Mouse (Mus musculus) heart, embryonic 11.5 days (tissue): ENCODE data around the gene Wars2. TPM values are rescaled to one million over a fixed set of nuclear protein-coding genes. Genes with fewer than 3 reads are reported as not detected.

Experiments
- ATAC-seq: fragments of 200-750 bp; cut with Nextera tagmentation; replicated peaks from 2 replicates; pipeline ENCODE4 v1.8.0; 2017; ENCODE audit warnings: moderate library complexity; ENCODE audit not compliant: insufficient number of reproducible peaks, low FRiP score, low TSS enrichment
- H3K27ac ChIP-seq: fragments of 300-500 bp; sonication (generic); 2 replicates; pipeline ENCODE4 v1.5.1; 2014; ENCODE audit warnings: mild to moderate bottlenecking, low read depth, low read length
- H3K27me3 ChIP-seq: fragments of 300-500 bp; sonication (generic); 2 replicates; pipeline ENCODE4 v1.6.1; 2014; ENCODE audit warnings: mild to moderate bottlenecking, low read length, mixed read lengths; ENCODE audit not compliant: control insufficient read depth, insufficient read depth
- H3K36me3 ChIP-seq: fragments of 300-500 bp; sonication (generic); 2 replicates; pipeline ENCODE4 v1.6.1; 2014; ENCODE audit warnings: mild to moderate bottlenecking, low read length, moderate library complexity, mixed read lengths; ENCODE audit not compliant: control insufficient read depth, insufficient read depth
- H3K4me1 ChIP-seq: fragments of 300-500 bp; sonication (generic); 2 replicates; pipeline ENCODE4 v1.6.1; 2014; ENCODE audit warnings: low read length; ENCODE audit not compliant: control insufficient read depth, insufficient read depth
- H3K4me2 ChIP-seq: fragments of 300-500 bp; sonication (generic); 2 replicates; pipeline ENCODE4 v1.6.1; 2014; ENCODE audit warnings: mild to moderate bottlenecking, moderate library complexity
- H3K4me3 ChIP-seq: fragments of 300-500 bp; sonication (generic); 2 replicates; pipeline ENCODE4 v1.5.1; 2014; ENCODE audit warnings: low read depth, low read length
- H3K9ac ChIP-seq: fragments of 300-500 bp; sonication (generic); 2 replicates; pipeline ENCODE4 v1.6.1; 2014; ENCODE audit warnings: mild to moderate bottlenecking, low read depth, low read length, moderate library complexity
- H3K9me3 ChIP-seq: fragments of 300-500 bp; sonication (generic); replicated peaks from 2 replicates; pipeline ENCODE4 v1.6.1; 2016; ENCODE audit warnings: low read length; ENCODE audit not compliant: control insufficient read depth
- WGBS: fragments of 180-500 bp; shearing (Covaris S2); extraction: QIAGEN DNeasy Blood & Tissue Kit; methylation state at CpG from one replicate; pipeline ENCODE4 v1.1.7; 2014; ENCODE audit not compliant: insufficient replicate concordance; 5-methylcytosine and 5-hydroxymethylcytosine counted together
- polyA plus RNA-seq: library from polyadenylated mRNA; unstranded; fragments of >200 nt; fragmentation: Nextera tagmentation; extraction: Ambion mirVana; gene quantifications from 2 replicates; pipeline ENCODE4 v1.2.1, GENCODE M21; 2014

Wars2 gene
- polyA plus RNA-seq, 1 experiment from 2014 or later = 9.0 TPM

- Histone ChIP-seq H3K9me3 (no peaks in the 10 kb centered on the region), H3K27ac (no peak overlapping the region), H3K4me3 (no peak overlapping the region), H3K4me1 (peaks cover 2% of the 10 kb centered on the region; the same call in 1 of the 2 replicates), H3K36me3 (no peaks in the 10 kb centered on the region), H3K4me2 (peak overlapping the region; percentile 14; the same call in 1 of the 2 replicates), H3K27me3 (peaks cover 98% of the 10 kb centered on the region), H3K9ac (no peak overlapping the region)
- no peak for ATAC-seq
- 1% methylated on average over 25 of the region's 25 CpGs for WGBS
Observed at GRCm38 (mm10) chr3:99248831-99249550, 108.1 kb downstream of the Wars2 start.

GRCm38 (mm10) chr3:99249551-99249870 is 108.6 kb downstream of the Wars2 start:
- Histone ChIP-seq H3K9ac (no peak overlapping the region), H3K4me2 (no peak overlapping the region)

GRCm38 (mm10) chr3:99249906-99250305 is 109.0 kb downstream of the Wars2 start:
- Histone ChIP-seq H3K9ac (no peak overlapping the region), H3K4me3 (no peak overlapping the region)
- 1% methylated on average over 6 of the region's 6 CpGs for WGBS

More at GRCm38 (mm10) chr3:99249551-99249870, 108.6 kb downstream of the Wars2 start:
- peaks cover 4% of the 10 kb centered on the region; the same call in 1 of the 2 replicates for H3K4me1 ChIP-seq
- H3K27me3 ChIP-seq = peaks cover 98% of the 10 kb centered on the region
- no peak overlapping the region for H3K27ac ChIP-seq
- no peak overlapping the region for H3K4me3 ChIP-seq
- no peaks in the 10 kb centered on the region for H3K36me3 ChIP-seq
- 4% methylated on average over 11 of the region's 11 CpGs for WGBS
- no peak for ATAC-seq
- no peaks in the 10 kb centered on the region for H3K9me3 ChIP-seq

GRCm38 (mm10) chr3:99251271-99252165 is 110.7 kb downstream of the Wars2 start:
- no peak overlapping the region for H3K4me3 ChIP-seq
- peaks cover 6% of the 10 kb centered on the region; the same call in 1 of the 2 replicates for H3K4me1 ChIP-seq
- H3K9ac ChIP-seq = no peak overlapping the region
- no peak for ATAC-seq
- H3K27me3 ChIP-seq = peaks cover 96% of the 10 kb centered on the region
- H3K27ac ChIP-seq = no peak overlapping the region
- no peaks in the 10 kb centered on the region for H3K36me3 ChIP-seq
- no peaks in the 10 kb centered on the region for H3K9me3 ChIP-seq
- 15% methylated on average over 6 of the region's 6 CpGs for WGBS
- no peak overlapping the region for H3K4me2 ChIP-seq

More at GRCm38 (mm10) chr3:99249906-99250305, 109.0 kb downstream of the Wars2 start:
- ATAC-seq = no peak
- Histone ChIP-seq H3K27me3 (peaks cover 96% of the 10 kb centered on the region), H3K4me1 (peaks cover 4% of the 10 kb centered on the region; the same call in 1 of the 2 replicates), H3K36me3 (no peaks in the 10 kb centered on the region), H3K27ac (no peak overlapping the region), H3K9me3 (no peaks in the 10 kb centered on the region), H3K4me2 (no peak overlapping the region)

- WGBS = 4% methylated on average over 16 of the region's 16 CpGs
- peak overlapping the region; percentile 50; the same call in 1 of the 2 replicates for H3K4me3 ChIP-seq
- H3K9me3 ChIP-seq = no peaks in the 10 kb centered on the region
- peaks cover 7% of the 10 kb centered on the region; the same call in 1 of the 2 replicates for H3K4me1 ChIP-seq
- no peak overlapping the region for H3K9ac ChIP-seq
- peaks cover 94% of the 10 kb centered on the region for H3K27me3 ChIP-seq
- no peak overlapping the region for H3K27ac ChIP-seq
- ATAC-seq = no peak
- H3K36me3 ChIP-seq = no peaks in the 10 kb centered on the region
- H3K4me2 ChIP-seq = peak overlapping the region; percentile 88; the same call in 1 of the 2 replicates
Observed at GRCm38 (mm10) chr3:99252461-99253091, 111.7 kb downstream of the Wars2 start.

GRCm38 (mm10) chr3:99253092-99253488 is 112.2 kb downstream of the Wars2 start:
- Histone ChIP-seq H3K4me1 (peaks cover 7% of the 10 kb centered on the region; the same call in 1 of the 2 replicates), H3K36me3 (no peaks in the 10 kb centered on the region), H3K4me2 (peak overlapping the region; percentile 88), H3K9me3 (no peaks in the 10 kb centered on the region), H3K4me3 (peak overlapping the region; percentile 50), H3K27me3 (peaks cover 94% of the 10 kb centered on the region), H3K27ac (no peak overlapping the region), H3K9ac (no peak overlapping the region)
- WGBS = under 1% methylated on average over 12 of the region's 12 CpGs
- no peak for ATAC-seq

- under 1% methylated on average over 69 of the region's 73 CpGs for WGBS
- Histone ChIP-seq H3K4me2 (peak overlapping the region; percentile 88), H3K27me3 (peaks cover 92% of the 10 kb centered on the region), H3K36me3 (no peaks in the 10 kb centered on the region), H3K27ac (no peak overlapping the region), H3K9ac (peak overlapping the region; percentile 58), H3K4me1 (peaks cover 7% of the 10 kb centered on the region; the same call in 1 of the 2 replicates), H3K4me3 (peak overlapping the region; percentile 50), H3K9me3 (no peaks in the 10 kb centered on the region)
- ATAC-seq = peak; percentile 40; the same call in 1 of the 2 replicates
Observed at GRCm38 (mm10) chr3:99253497-99254451, 112.9 kb downstream of the Wars2 start.
